Mouse (Mus musculus) adrenal gland, postnatal 25 days (tissue): ENCODE measurements at regions not wholly inside any gene's neighbourhood (a gene's known extent, or its start where the extent isn't known, plus 50 kb on each side); places are given as distances from the start of the nearest gene placed in this dataset.

Source experiments
- DNase-seq: peaks from one replicate; pipeline ENCODE4 v3.0.0; 2021; ENCODE audit warnings: mixed read lengths

DNA sequence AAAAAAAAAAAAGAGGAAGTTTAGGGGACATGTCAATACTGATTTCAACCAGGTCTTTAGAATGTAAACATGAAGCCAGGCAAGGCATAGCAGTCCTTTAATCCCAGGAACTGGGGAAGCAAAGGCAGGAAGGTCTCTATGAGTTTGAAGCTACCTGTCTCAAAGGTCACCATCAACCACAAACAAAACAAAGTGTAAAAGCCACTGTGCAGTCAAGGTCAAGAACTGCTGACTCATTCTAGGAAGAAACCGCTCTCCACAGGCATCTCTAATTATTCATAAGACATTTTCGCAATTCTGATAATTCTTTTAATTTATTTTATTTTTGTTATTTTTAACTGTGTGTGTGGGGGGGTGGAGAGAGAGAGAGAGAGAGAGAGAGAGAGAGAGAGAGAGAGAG is 364.0 kb downstream of the Cntnap4 start:
- DNase-seq = no peak

DNA sequence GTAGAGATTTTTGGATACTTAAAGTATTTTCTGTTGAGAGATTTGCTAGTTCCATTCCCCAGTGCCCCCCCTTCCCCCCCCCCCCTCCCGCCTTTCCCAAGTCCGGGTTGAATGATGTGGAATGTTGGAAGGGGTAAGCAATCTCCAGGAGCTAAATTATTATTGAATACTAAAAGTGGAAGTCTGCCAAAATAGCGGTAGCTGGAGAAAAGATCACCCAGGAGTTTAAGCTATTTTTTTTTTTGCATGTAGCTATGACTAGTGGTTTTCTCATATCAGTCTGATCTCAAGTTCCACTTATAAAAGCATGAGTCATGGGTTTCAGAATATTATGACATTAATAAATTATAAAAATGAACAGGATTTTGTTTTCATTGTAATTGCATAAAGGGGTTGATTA is 365.6 kb downstream of the Cntnap4 start:
- no peak for DNase-seq

DNA sequence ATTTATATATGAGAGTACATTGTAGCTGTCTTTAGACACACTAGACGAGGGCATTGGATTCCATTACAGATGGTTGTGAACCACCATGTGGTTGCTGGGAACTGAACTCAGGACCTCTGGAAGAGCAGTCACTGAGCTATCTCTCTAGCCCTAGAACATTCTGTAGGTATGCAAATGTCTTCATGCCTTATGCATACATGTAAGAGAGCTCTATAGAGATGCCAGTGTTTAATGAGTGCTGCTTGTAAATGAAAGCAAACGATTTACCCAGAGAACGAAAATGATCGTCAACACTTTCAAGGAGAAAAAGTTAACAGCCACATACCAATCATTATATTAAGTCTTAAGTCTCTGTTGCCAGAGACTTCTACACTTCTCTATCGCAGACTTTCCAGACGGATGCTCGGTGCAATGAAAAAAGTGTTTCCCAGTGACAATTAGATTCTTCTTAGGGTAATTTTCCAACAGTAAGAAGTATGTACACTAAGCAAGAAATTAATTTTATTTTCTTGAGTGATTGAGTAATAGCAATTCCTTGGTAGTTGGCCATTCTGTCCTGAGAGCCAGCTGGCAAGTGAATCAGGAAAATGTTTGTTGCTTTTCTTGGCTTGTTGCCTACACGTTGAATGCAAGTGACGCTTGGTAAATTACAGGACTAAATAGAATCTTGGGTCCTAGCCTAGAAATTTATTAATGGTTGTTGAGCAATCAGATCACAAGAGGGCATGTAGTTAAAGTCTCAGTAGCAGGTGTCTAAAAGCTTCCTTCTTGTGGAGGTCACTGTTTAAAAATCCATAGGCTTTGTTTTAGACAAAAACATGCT is 366.3 kb downstream of the Cntnap4 start:
- DNase-seq = peak; percentile 12

DNA sequence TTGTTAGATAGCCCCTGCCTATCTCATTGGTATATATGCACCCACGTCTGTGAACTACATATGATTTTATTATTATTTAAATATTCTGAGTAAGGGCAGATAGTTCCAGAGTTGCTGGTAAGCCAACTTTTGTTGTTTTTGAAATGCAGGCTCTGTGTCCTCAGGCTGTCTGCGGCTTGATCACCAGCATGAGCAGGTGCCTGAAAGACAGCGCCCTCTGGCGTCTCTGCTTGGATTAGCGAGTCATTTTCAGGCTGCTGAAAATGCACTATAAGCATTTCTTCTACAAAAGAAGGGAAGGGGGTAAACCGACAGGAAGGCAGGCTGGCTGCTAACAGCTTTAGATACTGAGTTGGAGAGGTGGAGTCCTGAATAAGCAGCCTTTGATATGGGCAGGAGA is 402.6 kb downstream of the Cntnap4 start:
- DNase-seq = peak; percentile 75

DNA sequence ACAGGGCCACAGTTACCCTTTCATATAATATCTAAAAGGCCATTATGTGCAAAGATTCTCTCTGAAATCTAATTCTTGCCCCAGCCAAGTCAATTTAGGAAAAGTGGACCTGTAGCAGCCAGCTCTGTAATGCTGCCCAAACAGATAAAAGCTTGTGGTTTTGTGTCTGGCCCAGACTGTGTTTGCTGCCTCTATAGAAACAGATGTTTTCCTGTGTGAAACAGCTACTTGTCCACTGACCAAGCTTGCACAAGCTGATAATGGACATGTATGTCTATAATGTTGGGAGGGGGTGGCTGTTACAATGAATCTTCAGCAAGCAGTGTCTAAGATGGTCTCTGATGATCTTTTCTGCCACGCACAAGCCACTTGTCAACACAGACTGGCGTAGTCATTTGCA is 405.9 kb downstream of the Cntnap4 start:
- DNase-seq = no peak

DNA sequence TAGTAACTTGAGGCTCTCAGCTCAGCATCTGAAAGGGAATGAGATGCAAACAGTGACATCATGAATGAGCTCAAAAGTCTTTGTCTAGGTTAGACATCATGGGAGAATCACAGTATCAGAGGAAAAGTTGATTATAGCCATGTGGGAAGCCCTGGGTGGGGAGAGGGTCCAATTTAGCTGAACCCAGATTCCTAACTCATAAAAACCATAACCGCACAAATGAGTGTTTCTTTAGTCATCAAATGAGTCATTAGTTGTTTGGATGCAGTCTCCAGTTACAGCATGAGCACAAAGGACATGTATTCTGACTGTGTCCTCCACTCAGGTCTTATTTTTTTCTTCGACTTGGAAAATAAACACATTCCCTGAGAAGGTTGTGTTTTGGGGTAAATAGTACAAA is 406.5 kb downstream of the Cntnap4 start:
- DNase-seq = no peak

DNA sequence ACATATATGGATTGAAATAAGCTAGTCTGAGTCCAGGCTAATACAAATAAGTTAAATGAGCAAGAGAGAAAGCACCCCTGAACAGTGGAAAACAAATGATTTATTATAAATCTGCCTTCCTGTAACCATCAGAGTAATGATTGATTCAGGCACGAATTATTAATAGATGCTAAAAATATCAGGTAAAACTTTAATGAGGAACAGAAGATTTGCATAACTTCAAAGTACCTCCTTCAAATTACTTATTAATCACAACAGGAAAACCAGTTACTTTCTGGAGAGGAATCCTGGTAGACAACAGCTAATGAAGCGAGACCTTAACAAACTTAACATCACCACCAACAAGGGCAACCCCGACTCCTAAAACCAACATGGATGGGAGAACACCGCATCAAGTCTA is 423.9 kb downstream of the Cntnap4 start:
- DNase-seq = no peak

DNA sequence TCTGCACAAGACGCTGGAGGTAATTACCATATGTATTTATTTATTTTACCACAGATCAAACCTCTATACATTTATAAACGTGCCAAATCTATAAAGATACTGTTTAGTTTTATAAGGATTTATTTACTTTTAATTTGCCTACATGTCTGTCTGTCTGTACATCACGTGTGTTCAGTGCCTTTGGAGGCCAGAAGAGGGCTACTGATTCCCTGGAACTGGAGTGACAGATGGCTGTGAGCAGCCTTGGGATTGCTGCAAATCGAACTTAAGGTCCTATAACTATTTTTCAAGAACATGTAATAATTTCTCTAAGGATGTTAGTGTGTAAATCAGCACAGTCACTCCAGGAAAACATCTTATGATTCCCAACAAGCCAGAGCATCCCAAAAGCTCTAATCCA is 437.5 kb downstream of the Cntnap4 start:
- no peak for DNase-seq

DNA sequence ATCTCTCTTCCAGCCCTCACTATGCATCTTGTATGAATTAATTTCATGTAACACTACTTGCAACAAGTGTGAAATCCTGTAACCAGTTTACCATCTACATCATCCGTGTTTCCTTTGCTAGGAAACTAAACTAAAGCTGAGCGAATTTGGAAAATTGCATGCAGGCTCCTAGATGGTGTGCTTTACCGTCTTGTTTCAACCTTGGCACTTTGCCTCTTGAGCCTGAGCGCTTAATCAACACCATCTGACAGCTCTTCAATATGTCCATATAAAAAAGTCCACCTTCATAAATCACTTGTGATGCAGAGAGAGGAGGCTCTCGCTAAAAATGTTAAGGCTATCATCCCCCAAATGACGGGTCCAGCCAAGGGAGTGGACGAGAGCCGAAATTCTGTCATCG is 459.0 kb downstream of the Cntnap4 start:
- DNase-seq = no peak

DNA sequence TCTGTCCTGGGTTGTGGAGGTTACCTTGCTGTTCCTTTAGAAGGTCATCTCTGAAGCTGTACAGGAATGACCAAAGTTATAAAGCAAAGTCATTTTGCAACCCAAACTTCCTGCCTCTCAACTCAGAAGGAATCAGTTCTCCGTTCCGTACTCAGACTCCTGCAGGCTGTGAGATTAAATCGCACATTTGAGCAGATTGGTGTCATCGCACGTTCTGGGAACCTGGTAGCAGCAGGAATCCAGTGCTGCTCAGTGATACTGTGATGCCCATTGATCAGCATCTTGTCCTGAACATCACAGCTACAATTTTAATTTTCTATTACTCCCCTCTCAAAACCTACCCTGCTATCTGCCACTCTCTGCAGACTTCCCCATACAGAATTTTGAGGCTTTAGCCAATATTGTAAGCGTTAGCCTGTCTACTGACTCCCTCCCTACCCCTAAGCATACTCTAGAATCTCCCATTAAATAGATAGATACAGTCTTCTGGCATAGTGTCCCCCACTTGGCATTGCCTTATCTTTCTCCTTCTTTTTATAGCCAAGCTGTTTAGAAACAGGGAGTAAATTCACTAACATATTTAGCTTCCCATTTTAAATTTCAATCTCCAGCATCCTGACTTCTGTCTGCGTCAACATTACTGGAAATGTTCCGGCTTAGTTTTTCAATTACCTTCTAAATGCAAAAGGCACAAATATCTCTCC is 482.1 kb downstream of the Cntnap4 start:
- no peak for DNase-seq

DNA sequence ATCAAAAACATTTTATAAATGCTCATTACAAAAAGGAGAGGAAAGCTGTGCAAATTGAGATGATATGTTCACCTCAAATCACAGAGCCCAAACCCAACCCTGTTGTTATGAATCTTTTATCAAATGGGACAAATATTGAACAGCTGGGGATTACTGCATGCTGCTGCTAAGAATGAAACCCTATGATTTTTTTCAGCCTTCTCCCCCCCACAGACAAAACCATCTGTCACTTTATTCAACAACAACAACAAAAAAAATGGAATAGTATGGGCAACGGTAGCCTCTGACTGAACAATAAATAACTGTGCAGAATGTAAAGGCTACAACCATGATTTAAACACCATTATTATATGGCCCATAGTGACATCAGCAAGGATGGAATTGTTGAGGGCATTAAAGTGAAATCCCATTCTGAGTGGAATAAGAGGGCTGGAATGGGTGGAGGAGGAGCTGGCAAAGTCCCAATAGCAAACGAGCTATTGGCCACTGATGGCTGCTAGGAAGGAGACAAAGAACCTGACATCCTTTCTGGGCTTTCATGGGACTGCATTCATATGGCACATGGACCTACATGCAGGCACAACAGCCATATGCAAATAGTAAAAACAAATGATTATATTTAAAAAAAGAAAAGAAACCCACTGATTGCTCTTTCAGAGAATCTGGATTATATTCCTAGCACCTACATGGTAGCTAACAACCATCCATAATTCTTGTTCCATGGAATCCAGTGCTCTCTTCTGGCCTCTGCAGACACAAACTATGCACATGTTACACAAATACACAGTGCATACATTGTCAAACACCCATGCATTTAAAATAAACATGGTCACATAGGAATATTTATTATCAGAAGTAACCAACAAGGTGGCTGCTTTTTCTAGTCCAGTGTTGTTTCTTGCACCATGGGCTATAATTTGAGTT is 495.7 kb downstream of the Cntnap4 start:
- no peak for DNase-seq

DNA sequence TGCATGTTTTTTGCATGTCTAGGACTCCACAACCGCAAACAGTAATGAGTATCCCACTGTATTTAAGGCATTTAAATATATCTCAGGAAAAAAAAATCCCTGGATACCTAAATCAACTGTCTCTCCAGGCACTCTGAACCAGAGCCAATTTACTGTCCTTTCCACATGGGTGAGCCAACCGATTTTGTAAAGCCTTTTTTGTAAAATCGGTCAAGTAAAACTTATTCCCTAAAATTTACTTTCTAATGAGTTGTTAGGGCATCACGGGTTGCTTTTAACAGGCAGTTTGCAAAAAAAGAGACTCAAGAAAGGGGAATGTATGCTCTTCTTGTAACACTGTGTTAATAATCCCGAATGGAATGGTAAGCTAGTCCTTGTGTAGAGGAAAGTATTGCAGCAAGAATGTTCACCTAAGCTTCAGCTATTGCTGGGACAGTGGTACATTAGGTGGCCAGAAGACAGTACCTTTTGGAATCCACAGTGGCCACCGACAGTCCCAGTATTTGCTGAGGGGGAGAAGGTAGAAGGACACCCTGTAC is 496.4 kb downstream of the Cntnap4 start:
- DNase-seq = no peak

DNA sequence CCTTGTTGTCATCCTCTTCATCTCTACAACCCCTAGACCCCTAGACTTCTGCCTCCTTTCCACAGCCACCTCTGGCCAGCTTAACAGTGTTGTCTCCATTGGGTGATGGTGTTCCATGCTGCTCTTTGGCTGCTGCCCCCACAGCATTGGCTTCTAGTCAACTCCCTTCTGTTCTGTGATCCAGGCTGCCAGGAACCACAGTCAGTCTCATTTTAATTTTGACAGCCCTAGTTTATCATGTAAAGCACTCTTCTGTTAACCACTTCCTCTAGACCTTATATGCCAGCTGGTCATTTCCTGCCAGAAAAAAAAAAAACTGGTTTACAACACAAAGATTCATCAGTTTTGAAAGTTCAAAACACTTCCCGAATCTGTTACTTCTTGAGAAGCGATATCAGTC is 514.1 kb downstream of the Cntnap4 start:
- DNase-seq = no peak

DNA sequence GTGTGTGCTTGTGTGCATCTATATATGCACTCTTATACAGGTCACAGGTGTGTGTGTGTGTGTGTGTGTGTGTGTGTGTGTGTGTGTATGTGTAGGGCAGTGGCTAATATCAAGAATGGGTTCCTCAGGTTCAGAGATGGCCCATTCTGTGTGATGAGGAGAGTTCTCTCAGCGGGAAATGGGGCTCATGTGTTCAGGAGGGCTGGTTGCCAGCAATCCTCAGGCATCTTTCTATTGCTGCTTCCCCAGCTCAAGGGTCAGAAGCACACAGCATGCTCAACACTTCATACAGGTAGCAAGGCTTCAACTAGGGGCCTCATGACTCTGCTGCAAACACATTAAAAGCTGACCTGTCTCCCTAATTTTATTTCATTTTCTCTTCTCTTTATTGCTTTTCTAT is 517.7 kb downstream of the Cntnap4 start:
- no peak for DNase-seq

DNA sequence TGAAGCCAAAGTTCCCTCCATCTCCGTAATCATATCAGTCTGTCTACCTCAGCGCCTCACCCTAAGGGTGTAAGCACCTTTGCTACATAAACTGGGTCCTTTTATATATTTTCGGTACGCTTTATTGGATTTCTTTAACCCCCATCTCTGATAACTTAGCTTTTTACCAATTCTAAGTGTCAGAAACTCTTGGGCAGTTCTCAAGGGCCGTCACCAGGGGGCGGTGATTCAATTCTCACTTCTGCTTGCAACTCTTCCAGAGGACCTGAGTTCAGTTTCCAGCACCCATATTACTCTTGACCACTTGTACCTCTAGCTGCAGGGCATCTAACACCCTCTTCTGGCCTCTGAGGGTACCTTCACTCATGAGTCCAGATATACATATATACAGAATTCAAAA is 523.7 kb upstream of the Mon1b start:
- DNase-seq = peak; percentile 6

DNA sequence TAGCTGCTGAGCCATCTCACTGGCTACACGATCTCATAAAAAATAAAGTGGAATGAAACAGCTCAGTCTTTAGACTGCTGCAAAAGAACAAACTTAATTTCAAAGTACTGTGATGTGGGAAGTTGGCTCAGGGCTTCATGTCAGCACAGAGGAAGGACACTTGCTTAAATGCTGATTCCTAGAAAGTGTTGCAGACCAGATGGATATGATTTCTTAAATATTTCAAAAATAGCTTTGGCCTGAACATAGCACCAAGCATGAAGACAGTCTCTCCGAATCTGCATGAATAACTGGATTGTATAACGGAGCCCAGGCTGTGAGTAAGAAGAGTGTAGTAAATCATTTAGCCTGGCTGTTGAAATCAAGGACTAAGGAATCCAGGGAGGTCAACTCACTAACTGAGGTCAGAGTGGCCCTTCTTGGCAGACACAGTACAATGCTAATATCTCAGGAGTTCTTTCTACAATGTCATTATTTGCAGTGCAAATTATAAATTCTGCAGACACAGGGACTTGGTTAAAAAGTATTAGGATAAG is 521.2 kb upstream of the Mon1b start:
- DNase-seq = no peak

DNA sequence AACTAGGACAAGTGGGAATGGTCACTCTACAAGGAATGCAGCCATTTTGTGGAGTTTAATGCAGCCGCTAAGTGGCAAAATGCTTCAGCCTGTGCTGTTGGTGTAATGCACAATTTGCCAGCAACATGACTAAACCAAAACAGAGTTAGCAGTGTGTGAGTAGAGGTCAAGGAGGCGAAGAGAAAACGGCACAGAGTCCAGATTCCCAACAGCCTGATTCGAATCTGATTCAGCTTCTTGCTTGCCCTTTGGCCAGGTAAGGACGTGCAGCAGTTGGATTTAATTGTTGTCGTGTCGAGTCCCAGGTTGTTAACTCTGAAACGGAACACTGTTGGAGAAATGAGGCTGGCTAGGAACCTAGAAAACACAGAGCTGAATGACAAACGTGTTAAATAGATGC is 518.1 kb upstream of the Mon1b start:
- DNase-seq = no peak

DNA sequence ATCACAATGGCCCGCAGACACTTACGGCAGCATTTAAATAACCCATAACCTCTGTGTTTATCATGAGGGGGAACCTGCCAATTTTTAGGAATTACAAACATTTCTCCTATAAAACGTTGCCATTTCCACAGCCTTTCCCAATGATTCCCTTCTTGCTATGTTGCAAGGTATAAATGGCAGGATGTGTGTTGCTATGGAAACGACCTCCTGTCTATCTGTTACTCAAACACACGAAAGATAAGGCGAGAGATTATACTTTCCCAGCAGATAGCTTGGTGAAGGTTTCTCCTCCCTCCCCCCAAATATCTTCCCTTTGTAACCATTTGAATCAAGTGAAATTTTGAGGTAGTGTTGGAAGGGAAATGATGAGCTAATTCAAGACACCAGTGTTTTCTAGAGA is 509.8 kb upstream of the Mon1b start:
- no peak for DNase-seq

DNA sequence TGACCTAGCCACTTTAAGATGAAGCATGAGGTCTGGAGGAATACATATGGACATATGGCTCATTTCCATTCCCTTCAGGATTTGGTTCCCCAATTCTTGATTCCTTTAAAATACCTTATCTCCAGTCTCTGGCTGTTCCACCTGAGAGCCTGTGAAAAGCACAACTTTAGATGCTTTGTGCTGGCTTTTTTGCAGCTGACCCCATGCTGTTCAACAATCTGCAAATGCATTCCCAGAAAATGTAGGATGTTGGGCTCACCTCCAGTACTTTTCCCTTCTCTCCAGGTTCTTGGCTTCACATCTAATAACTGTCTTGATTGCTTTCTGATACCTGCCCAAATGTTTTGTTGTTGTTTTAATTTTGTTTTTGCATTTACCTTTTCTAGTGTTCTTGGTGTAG is 498.0 kb upstream of the Mon1b start:
- no peak for DNase-seq

DNA sequence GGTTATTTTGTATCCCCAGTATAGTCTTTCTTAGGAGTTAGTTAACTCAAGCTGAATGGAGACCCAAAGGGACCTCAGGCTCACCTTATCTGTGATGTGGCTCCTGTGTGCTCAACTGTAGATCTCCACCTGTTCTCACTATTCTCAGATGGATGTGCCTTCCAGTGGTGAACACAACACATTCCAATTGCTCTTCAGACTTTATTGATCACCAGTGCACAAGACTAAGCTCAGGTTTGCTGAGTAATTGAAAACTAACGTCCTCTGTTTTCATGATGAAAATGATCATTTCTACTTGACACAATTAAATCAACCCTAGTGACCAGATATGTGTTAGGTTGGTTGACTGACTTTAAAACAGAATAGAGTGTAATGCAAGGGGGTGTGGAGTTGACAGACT is 495.4 kb upstream of the Mon1b start:
- DNase-seq = no peak

DNA sequence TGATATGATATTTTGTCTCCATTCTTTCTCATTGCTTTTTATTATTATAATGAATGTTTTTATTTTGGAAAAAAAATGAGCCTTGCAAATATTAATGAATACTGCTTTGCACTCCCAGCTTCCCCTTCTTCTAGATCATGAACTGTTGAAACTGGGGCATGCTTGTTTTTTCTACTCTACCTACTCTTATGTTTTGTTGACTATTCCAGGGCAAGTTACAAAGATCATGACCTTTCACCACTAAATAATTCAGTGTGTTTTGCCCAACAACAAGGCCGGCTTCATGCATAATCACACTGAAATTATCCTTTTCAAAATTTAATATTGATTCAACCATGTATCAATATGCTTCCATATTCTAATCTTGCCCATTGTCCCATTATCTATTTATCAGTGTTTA is 494.3 kb upstream of the Mon1b start:
- DNase-seq = no peak

DNA sequence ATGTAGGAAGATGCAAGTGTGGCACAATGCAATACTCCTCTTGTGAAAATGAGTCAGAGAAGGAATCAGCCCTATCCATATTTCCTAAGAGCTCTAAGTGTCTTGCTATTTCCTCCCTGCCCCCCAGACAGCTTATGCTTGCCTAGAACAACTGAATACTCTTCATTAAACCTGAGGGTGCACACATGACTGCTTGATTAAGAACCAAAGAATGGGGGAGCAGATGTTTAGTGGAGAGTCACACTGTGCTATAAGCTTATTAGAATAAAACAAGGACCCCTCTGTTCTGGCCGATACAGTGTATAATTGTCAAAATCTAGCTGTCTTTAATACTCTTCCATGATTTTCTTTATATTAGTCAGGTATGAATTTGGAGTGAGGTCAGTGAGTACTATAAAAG is 458.8 kb upstream of the Mon1b start:
- no peak for DNase-seq
